Mouse (Mus musculus) bone marrow, adult 2 months (tissue): ENCODE measurements around the gene Lingo2. TPM values are rescaled to one million over a fixed set of nuclear protein-coding genes. Genes with fewer than 3 reads are reported as not detected.
A peak's percentile ranks its signal among the peaks of the same experiment; 100 is the strongest.

ENCODE experiments used
- H3K27ac ChIP-seq: fragments of 200-500 bp; 2 replicates; pipeline ENCODE4 v1.5.1; 2012; ENCODE audit warnings: low read depth, mild to moderate bottlenecking, control low read depth, inconsistent platforms, low read length; ENCODE audit not compliant: control insufficient read depth, poor library complexity, insufficient read depth
- H3K4me1 ChIP-seq: fragments of 200-500 bp; 2 replicates; pipeline ENCODE4 v1.6.1; 2011; ENCODE audit warnings: low read length; ENCODE audit not compliant: control insufficient read depth, insufficient read depth
- H3K4me3 ChIP-seq: fragments of 200-500 bp; replicated peaks from 2 replicates; pipeline ENCODE3; 2011; ENCODE audit warnings: mild to moderate bottlenecking, low read depth, low read length, control low read depth; ENCODE audit not compliant: control insufficient read depth
- CTCF ChIP-seq: fragments of 200-500 bp; IDR thresholded peaks from 2 replicates; pipeline ENCODE4 v1.5.1; 2011; ENCODE audit warnings: low read length, control low read depth; ENCODE audit not compliant: control insufficient read depth, insufficient read depth
- POLR2A ChIP-seq: fragments of 200-500 bp; IDR thresholded peaks from 2 replicates; pipeline ENCODE4 v1.6.1; 2011; ENCODE audit warnings: low read depth, mild to moderate bottlenecking, control low read depth, low read length, borderline replicate concordance; ENCODE audit not compliant: control insufficient read depth
- WGBS: fragments of 180-500 bp; shearing (Covaris S2); methylation state at CpG from one replicate; pipeline ENCODE4 v1.1.7; 2018; 5-methylcytosine and 5-hydroxymethylcytosine counted together
- polyA plus RNA-seq: library from polyadenylated mRNA; stranded (reverse); fragments of >200 nt; gene quantifications from 2 replicates; pipeline ENCODE4 v1.2.4, GENCODE M21; 2011; ENCODE audit warnings: low replicate concordance; ENCODE audit not compliant: missing spikeins, insufficient read depth, insufficient read length

Lingo2 gene
- polyA plus RNA-seq, 1 experiment, result not detected

DNA sequence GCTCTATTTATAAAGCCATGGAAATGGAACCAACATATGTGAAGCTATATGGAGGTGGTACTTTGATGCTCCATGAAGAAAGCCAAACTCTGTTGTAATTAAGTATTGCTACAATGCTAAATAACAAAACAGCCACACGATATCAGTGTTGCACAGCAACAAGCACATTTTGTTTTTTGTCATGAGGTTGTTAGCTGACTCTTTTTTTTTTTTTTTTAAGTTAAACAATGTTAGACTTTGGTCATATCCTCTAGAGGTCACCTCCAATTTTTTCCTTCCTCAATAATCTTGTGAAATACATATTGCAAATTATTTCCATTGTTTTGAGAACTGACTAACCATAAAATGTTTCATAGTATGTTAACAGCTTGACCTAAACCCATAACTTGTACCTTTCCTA, 646.3 kb downstream of the Lingo2 start:
- Histone ChIP-seq H3K4me3 (no peak overlapping the region), H3K27ac (no peak overlapping the region), H3K4me1 (no peaks in the 10 kb centered on the region)
- WGBS, result 31% methylated on average over 1 of the region's 1 CpGs
- TF ChIP-seq POLR2A, result no peak
- no peak for TF ChIP-seq CTCF

GRCm38 (mm10) chr4:36289701-36290053, 661.9 kb downstream of the Lingo2 start:
- H3K4me3 ChIP-seq, result no peak overlapping the region

GRCm38 (mm10) chr4:36288813-36289700, 662.5 kb downstream of the Lingo2 start:
- no peak overlapping the region for H3K27ac ChIP-seq
- H3K4me1 ChIP-seq, result no peaks in the 10 kb centered on the region
- TF ChIP-seq POLR2A, result no peak
- TF ChIP-seq CTCF, result peak; percentile 11; the same call in 1 of the 2 replicates
- no peak overlapping the region for H3K4me3 ChIP-seq
- 1% methylated on average over 17 of the region's 17 CpGs for WGBS

More at GRCm38 (mm10) chr4:36289701-36290053, 661.9 kb downstream of the Lingo2 start:
- WGBS, result 4% methylated on average over 8 of the region's 8 CpGs
- Histone ChIP-seq H3K4me1 (no peaks in the 10 kb centered on the region), H3K27ac (no peak overlapping the region)
- no peak for TF ChIP-seq CTCF
- no peak for TF ChIP-seq POLR2A

- Histone ChIP-seq H3K4me3 (no peak overlapping the region), H3K27ac (no peak overlapping the region), H3K4me1 (no peaks in the 10 kb centered on the region)
- TF ChIP-seq CTCF (no peak), POLR2A (no peak)
- WGBS, result 86% methylated on average over 2 of the region's 2 CpGs
Measured at GRCm38 (mm10) chr4:36262436-36263169, 688.9 kb downstream of the Lingo2 start.

GRCm38 (mm10) chr4:36186231-36186922, 765.2 kb downstream of the Lingo2 start:
- Histone ChIP-seq H3K4me3 (no peak overlapping the region), H3K4me1 (no peaks in the 10 kb centered on the region), H3K27ac (no peak overlapping the region)
- no peak for TF ChIP-seq POLR2A
- no peak for TF ChIP-seq CTCF
- 56% methylated on average over 7 of the region's 7 CpGs for WGBS

- Histone ChIP-seq H3K4me1 (no peaks in the 10 kb centered on the region), H3K27ac (no peak overlapping the region), H3K4me3 (no peak overlapping the region)
- 25% methylated on average over 4 of the region's 4 CpGs for WGBS
- TF ChIP-seq CTCF (no peak), POLR2A (no peak)
Measured at GRCm38 (mm10) chr4:36183643-36184042, 767.9 kb downstream of the Lingo2 start.

GRCm38 (mm10) chr4:36170099-36170498, 781.4 kb downstream of the Lingo2 start:
- H3K27ac ChIP-seq, result no peak overlapping the region
- no peak overlapping the region for H3K4me3 ChIP-seq
- TF ChIP-seq POLR2A (no peak), CTCF (no peak)
- 49% methylated on average over 1 of the region's 1 CpGs for WGBS
- no peaks in the 10 kb centered on the region for H3K4me1 ChIP-seq

- no peak overlapping the region for H3K4me3 ChIP-seq
- H3K27ac ChIP-seq, result no peak overlapping the region
- no peaks in the 10 kb centered on the region for H3K4me1 ChIP-seq
- TF ChIP-seq POLR2A, result no peak
- TF ChIP-seq CTCF, result no peak
Measured at GRCm38 (mm10) chr4:36131341-36131740, 820.2 kb downstream of the Lingo2 start.
